Mouse (Mus musculus) testis, adult 2 months (tissue): ENCODE results near the gene Bcl2l14.

Experiments
- CTCF ChIP-seq: fragments of 200-500 bp; IDR thresholded peaks from 2 replicates; pipeline ENCODE4 v1.5.1; 2012; ENCODE audit warnings: low read depth, mild to moderate bottlenecking, inconsistent platforms, low read length, moderate library complexity; ENCODE audit not compliant: control insufficient read depth, insufficient read depth, insufficient replicate concordance
- POLR2A ChIP-seq: fragments of 200-500 bp; IDR thresholded peaks from 2 replicates; pipeline ENCODE4 v1.6.1; 2012; ENCODE audit warnings: low read depth, mild to moderate bottlenecking, inconsistent platforms, low read length, moderate library complexity; ENCODE audit not compliant: control insufficient read depth

GRCm38 (mm10) chr6:134413706-134414531 lies 17.8 kb downstream of the Bcl2l14 start:
- TF ChIP-seq CTCF: no peak
- no peak for TF ChIP-seq POLR2A
